Mouse (Mus musculus): ENCODE data around the gene Ksr2. TPM values are rescaled to one million over a fixed set of nuclear protein-coding genes. Genes with fewer than 3 reads are reported as not detected.

The Ksr2 gene
- total and polyA plus RNA-seq, 3 experiments: 0.36 to 1.3 (median 1.2) TPM

DNA sequence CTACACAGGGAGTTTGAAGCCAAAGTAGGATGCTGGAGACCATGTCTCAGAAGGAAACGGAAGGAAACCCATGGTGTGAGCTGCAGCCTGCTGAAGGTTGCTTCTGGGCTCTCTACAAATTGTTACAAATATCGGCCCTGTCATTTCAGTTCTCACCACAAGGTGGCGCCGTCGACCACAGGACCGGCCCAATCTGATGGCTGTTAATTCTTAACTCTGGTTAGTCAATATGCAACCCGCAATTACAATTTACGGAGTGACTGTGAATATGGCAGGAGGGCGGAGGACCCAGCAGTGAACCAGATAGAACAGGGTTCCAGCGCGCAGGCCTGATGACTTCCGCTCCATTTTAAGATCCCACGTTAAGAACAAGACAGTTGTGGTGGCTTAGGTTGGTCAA is 92.6 kb downstream of the Ksr2 start:
- no peak for TF ChIP-seq ZMIZ1 (IDR thresholded peaks at IDR 0.05; ENCODE audit: low read depth, low read length)
- TF ChIP-seq E2F4 (IDR thresholded peaks at IDR 0.05; ENCODE audit: insufficient replicate concordance, low read depth, low read length): no peak
- no peak for TF ChIP-seq EP300 (IDR thresholded peaks at IDR 0.05; ENCODE audit: low read length)
- TF ChIP-seq BHLHE40 (IDR thresholded peaks at IDR 0.05; ENCODE audit: low read depth, low read length): no peak
- TF ChIP-seq UBTF (IDR thresholded peaks at IDR 0.05; ENCODE audit: low read depth, low read length): no peak
- no peak for TF ChIP-seq MAZ (IDR thresholded peaks at IDR 0.05; ENCODE audit: low read depth, low read length)
- TF ChIP-seq RAD21 (IDR thresholded peaks at IDR 0.05; ENCODE audit: low read depth, low read length): peak; percentile 66
- TF ChIP-seq MAFK (IDR thresholded peaks at IDR 0.05; ENCODE audit: insufficient replicate concordance, low read length): no peak
- TF ChIP-seq NELFE (IDR thresholded peaks at IDR 0.05; ENCODE audit: low read depth, low read length): no peak
- TF ChIP-seq SMC3 (IDR thresholded peaks at IDR 0.05; ENCODE audit: low read depth, low read length): peak; percentile 56
- TF ChIP-seq CTCF (conservative IDR thresholded peaks at IDR 0.05 in 1 of 2, IDR thresholded peaks at IDR 0.05 in 1 of 2; ENCODE audit: low read depth in 2 of 2, low read length in 2 of 2): peak; percentile 82 to 88
- TF ChIP-seq ZC3H11A (IDR thresholded peaks at IDR 0.05; ENCODE audit: low read depth, low read length): no peak
- TF ChIP-seq ETS1 (conservative IDR thresholded peaks at IDR 0.05; ENCODE audit: low read depth, low read length): no peak
- Histone ChIP-seq H3K36me3 (replicated peaks in 1 of 2; ENCODE audit: control insufficient read depth in 1 of 2, insufficient read depth in 1 of 2, low read length in 1 of 2) (peaks cover 5 to 8% of the 10 kb centered on the region in 2 experiments), H3K79me2 (replicated peaks; ENCODE audit: control insufficient read depth, extremely low read depth, insufficient read depth, poor library complexity, severe bottlenecking) (no peaks in the 10 kb centered on the region), H3K4me1 (ENCODE audit: control insufficient read depth in 1 of 2, insufficient read depth in 2 of 2) (peaks cover 4 to 28% of the 10 kb centered on the region in 2 experiments; a peak in 3 of 4 replicates), H3K4me3 (replicated peaks in 1 of 3; ENCODE audit: low read depth in 2 of 3, low read length in 2 of 3, poor library complexity in 1 of 3) (no peak overlapping the region), H3K27ac (ENCODE audit: insufficient read depth, low read depth) (no peak overlapping the region), H3K9me3 (replicated peaks; ENCODE audit: low read length) (peaks cover 4% of the 10 kb centered on the region), H3K9ac (ENCODE audit: insufficient read depth, low read depth) (no peak overlapping the region), H3K27me3 (replicated peaks) (no peaks in the 10 kb centered on the region), H3K4me2 (ENCODE audit: insufficient read depth, low read depth, poor library complexity, severe bottlenecking) (no peak overlapping the region)
- DNase-seq (ENCODE audit: extremely low read depth): peak; percentile 70
- dilution Hi-C loops (cut with MboI; ENCODE audit: extremely low pct_ligation_motif_present, extremely low pct_unique_long_range_greater_than_20kb, low sequenced_read_pairs) (no loop called here), in situ Hi-C loops (cut with MboI; ENCODE audit: low pct_ligation_motif_present, low pct_unique_long_range_greater_than_20kb, low sequenced_read_pairs) (loop anchor here (5.0 kb wide), 2 partner anchors 331 to 436 kb away; no protein-coding TSS in a partner anchor)

- dilution Hi-C loops (cut with MboI; ENCODE audit: extremely low pct_ligation_motif_present, extremely low pct_unique_long_range_greater_than_20kb, low sequenced_read_pairs): no loop called here
- no peaks in the 10 kb centered on the region for H3K36me3 ChIP-seq (replicated peaks in 1 of 2; ENCODE audit: control insufficient read depth in 1 of 2, insufficient read depth in 1 of 2, low read length in 1 of 2)
- H3K27me3 ChIP-seq (replicated peaks): no peaks in the 10 kb centered on the region
- no peak overlapping the region for H3K9ac ChIP-seq (ENCODE audit: insufficient read depth, low read depth)
- peaks cover 8 to 36% of the 10 kb centered on the region in 2 experiments for H3K4me1 ChIP-seq (ENCODE audit: control insufficient read depth in 1 of 2, insufficient read depth in 2 of 2)
- in situ Hi-C loops (cut with MboI; ENCODE audit: low pct_ligation_motif_present, low pct_unique_long_range_greater_than_20kb, low sequenced_read_pairs): loop anchor here (5.0 kb wide), 2 partner anchors 328 to 433 kb away; no protein-coding TSS in a partner anchor
- no peaks in the 10 kb centered on the region for H3K9me3 ChIP-seq (replicated peaks; ENCODE audit: low read length)
- no peaks in the 10 kb centered on the region for H3K79me2 ChIP-seq (replicated peaks; ENCODE audit: control insufficient read depth, extremely low read depth, insufficient read depth, poor library complexity, severe bottlenecking)
- peak; percentile 79 for DNase-seq (ENCODE audit: extremely low read depth)
- no peak overlapping the region for H3K27ac ChIP-seq (ENCODE audit: insufficient read depth, low read depth)
- H3K4me3 ChIP-seq (replicated peaks in 1 of 3; ENCODE audit: low read depth in 2 of 3, low read length in 2 of 3, poor library complexity in 1 of 3): peak overlapping the region in 1 of 3 experiments; percentile 49
- TF ChIP-seq JUN (IDR thresholded peaks at IDR 0.05; ENCODE audit: insufficient read depth, low read depth, low read length): no peak
- no peak for TF ChIP-seq POLR2A (IDR thresholded peaks at IDR 0.05; ENCODE audit: low read depth, low read length)
- TF ChIP-seq RAD21 (IDR thresholded peaks at IDR 0.05; ENCODE audit: low read depth, low read length): peak; percentile 70
- no peak for TF ChIP-seq CHD2 (IDR thresholded peaks at IDR 0.05; ENCODE audit: low read length)
- peak; percentile 79 for TF ChIP-seq ELF1 (IDR thresholded peaks at IDR 0.05; ENCODE audit: low read depth, low read length)
- TF ChIP-seq MAX (IDR thresholded peaks at IDR 0.05; ENCODE audit: low read length): 0 out of 2 replicates have a peak, but pooled peaks have one; percentile 43
- 0 out of 2 replicates have a peak, but pooled peaks have one; percentile 33 for TF ChIP-seq MYC (IDR thresholded peaks at IDR 0.05; ENCODE audit: low read depth, low read length)
- peak; percentile 78 to 81 for TF ChIP-seq CTCF (conservative IDR thresholded peaks at IDR 0.05 in 1 of 2, IDR thresholded peaks at IDR 0.05 in 1 of 2; ENCODE audit: low read depth in 2 of 2, low read length in 2 of 2)
- TF ChIP-seq ZMIZ1 (IDR thresholded peaks at IDR 0.05; ENCODE audit: low read depth, low read length): no peak
- peak; percentile 52 for TF ChIP-seq SMC3 (IDR thresholded peaks at IDR 0.05; ENCODE audit: low read depth, low read length)
- H3K4me2 ChIP-seq (ENCODE audit: insufficient read depth, low read depth, poor library complexity, severe bottlenecking): no peak overlapping the region
These were observed 95.9 kb downstream of the Ksr2 start for GRCm38 (mm10) chr5:117509511-117510375.
